Mouse (Mus musculus) spleen, embryonic (tissue): ENCODE measurements around the gene Lta.

Experiments used
- CTCF ChIA-PET: fragments of 350-600 bp; sonication (Branson Sonifier 250); formaldehyde crosslinking; loops from one replicate; lab custom pipeline; 2022; lab: Charles Lee

Lta gene

DNA sequence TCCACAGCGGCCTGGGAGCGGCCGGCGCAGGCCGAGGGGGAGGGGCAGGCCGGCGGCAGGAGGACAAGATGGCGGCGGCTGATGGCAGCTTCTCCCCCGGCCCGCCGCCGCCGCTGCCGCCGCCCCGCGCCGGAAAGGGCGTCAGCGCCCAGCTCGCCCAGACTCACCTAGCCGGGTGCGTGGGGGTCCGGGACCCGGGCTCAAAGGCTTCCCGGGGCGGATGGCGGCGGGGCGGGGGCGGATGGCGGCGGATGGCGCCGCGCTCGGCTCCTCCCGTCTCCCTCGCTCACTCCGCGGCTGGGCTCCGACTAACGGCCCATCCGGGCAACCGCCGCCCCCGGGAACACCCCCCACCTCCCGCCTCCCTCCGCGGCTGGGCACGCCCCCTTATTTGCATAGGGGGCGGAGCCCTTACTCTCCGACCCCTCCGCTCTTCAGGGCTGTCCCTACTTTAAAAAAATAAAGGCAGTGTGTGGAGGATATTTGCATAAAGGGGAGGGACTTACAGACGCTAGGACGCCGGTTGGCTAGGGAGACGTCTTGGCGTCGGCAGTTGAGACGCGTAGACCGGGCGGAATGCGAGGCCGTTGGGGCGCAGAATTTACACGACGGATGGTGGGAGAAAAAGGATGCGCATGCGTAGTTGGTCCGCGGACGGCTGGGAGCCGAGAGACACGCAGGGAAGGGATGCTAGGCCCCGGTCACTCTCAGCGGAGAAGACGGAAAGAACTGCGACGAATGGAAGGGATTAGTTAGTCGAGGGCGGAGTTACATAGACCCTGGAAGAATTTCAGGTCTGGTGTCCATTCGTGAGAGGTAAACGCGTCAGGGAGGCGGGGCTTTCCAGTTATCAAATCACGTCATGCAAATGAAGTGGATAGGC lies 40.3 kb downstream of the Lta start, which contains the start of gene Prrc2a:
Prrc2a (minus strand) TSS at position 330 of the 883 bp plus-strand sequence.
- CTCF ChIA-PET, result interaction anchor here (0.8 kb wide), 1 partner anchor 58 kb away, joined by 3 read pairs; no protein-coding TSS in a partner anchor

DNA sequence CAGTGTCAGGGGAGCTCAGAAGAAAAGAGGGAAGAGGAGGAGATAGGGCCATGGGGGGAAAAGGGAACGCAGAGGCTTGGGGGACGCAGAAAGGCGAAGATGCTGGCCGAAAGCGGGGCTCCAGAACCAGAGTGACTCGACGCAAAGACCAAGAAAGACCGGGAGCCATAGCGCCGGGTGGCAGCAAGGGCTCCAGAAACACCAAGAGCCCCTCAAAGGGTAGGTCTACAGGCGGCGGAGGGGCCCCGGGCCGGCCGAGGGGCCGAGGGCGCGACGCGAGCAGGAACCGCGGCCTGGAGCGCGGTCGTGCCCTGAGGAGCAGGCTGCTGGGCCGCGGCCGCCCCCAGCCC lies 41.0 kb downstream of the Lta start:
- CTCF ChIA-PET, result interaction anchor here (0.8 kb wide), 1 partner anchor 58 kb away, joined by 3 read pairs; no protein-coding TSS in a partner anchor

GRCm38 (mm10) chr17:35163326-35164081 lies 41.6 kb downstream of the Lta start:
- CTCF ChIA-PET, result interaction anchor here (0.8 kb wide), 1 partner anchor 57 kb away, joined by 3 read pairs; no protein-coding TSS in a partner anchor

GRCm38 (mm10) chr17:35162730-35163129 lies 42.4 kb downstream of the Lta start:
- CTCF ChIA-PET, result no interaction called here

DNA sequence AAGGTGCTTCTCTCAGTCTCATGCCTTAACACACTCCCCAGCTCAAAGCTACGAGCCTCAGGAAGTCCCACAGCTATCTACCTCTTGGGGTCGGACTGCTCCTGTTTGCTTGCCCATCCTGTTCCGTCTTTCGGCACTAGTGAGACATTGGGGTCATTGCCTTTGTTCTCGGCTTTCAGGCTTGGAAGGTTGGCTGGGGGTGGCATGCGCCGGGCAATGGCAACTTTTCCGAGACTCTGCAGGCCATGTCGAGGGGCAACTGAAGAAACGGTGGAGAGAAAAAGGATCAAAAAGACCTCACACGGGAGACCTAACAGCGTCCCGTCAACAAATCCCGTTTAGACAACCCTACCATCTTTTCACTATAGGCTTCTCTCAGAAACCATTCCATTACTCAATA lies 43.0 kb downstream of the Lta start:
- CTCF ChIA-PET, result no interaction called here

- CTCF ChIA-PET, result no interaction called here
Measured at GRCm38 (mm10) chr17:35161421-35161820, 43.7 kb downstream of the Lta start.

DNA sequence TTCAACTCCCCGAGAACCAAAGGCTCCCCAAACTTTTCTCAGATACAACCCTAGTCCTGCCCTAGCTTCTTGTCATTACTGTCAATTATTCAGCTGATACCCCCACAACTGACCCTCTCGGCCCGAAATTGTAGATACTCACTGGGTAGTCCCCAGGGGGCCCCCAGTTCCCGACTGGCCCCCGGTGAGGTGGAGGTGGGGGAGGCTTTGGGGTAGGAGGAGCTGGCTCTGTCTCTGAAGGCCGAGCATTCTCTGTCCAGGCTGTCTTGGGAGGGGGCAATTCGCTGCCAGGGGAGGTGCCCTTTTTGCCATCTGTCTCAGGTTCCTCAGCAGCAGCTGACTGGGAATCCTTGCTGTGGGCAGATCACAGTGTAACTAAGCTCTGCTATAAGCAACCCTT lies 45.5 kb downstream of the Lta start:
- CTCF ChIA-PET, result interaction anchor here (0.6 kb wide), 1 partner anchor 54 kb away, joined by 3 read pairs; no protein-coding TSS in a partner anchor

- CTCF ChIA-PET, result no interaction called here
Measured at GRCm38 (mm10) chr17:35158850-35159593, 46.1 kb downstream of the Lta start.

GRCm38 (mm10) chr17:35157661-35158175 lies 47.4 kb downstream of the Lta start:
- CTCF ChIA-PET, result no interaction called here

DNA sequence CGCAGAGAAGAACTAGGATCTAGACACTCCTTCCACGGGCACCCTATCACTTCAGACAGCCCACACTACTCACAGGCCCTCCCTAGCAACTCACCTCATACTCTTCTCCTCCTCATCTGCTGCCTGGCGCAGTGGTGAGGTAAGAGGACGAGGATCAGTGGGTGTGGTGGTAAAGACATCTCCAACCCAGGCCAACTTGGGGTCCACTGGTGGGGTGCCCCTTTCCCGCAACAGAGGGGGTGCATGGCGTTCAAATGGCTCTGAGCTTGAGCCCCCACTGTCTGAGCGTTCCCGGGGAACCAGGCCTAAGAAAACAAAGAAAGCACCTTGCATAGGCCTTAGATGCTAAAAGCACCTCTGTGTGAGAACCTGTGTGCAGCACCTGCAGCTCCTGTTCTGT lies 47.9 kb downstream of the Lta start:
- CTCF ChIA-PET, result no interaction called here

DNA sequence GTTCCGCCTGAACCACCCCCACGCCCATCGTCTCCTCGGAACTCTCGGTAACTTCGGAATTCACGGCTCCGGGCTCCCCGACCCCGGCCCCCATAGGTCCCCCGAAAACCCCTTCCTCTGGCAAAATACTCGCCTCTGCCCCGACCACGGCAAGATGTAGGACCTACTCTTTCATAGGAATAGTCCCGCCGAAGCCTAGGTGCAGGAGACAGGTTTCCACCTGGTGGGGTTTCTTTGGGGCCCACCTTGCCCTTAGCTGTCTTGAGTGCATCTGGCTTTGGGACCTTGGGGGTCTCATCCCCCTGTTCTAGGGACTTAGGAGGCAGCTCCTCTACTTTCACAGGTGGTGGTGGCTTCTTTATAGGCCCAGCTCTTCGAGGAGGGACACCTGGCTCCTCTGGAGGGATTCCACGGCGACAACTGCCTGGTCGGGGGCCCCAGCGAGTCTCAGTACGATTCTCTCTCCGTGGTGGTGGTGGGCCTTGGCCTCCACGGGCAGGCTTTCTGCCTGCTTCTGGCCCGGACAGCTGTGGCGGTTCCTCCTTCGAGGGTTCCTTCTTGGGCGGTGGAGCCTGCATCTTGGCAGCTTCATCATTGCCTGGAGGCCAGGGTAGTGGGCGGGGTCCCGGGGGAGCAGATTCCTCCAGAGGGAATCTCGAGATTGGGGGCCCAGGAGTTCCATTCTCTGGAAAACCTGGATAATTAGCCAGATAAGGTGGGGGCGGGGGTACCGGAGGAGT lies 48.5 kb downstream of the Lta start:
- CTCF ChIA-PET, result interaction anchor here (0.6 kb wide), 1 partner anchor 208 kb away, joined by 11 read pairs; no protein-coding TSS in a partner anchor

DNA sequence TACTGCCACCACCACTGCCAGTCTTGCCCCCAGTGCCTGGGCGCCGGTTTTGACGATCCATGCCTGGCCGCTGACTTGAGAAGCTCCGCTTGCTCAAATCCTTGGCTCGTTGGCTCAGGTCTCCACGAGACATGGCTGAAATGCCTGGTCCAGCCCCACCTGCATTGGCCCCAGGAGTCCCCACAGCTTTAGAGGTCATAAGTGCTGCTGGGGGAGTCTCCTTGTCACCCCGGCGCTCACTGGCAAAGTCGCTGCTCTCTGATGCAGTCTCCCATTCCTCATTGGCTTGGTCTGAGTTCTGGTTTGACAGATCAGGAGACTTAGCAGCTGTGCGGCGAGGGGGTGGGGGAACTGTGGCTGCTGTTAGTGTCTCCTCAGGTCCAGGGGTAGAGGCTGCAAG lies 49.7 kb downstream of the Lta start:
- CTCF ChIA-PET, result interaction anchor here (0.5 kb wide), 1 partner anchor 80 kb away, joined by 3 read pairs; the partner anchor contains the start of gene Nfkbil1

GRCm38 (mm10) chr17:35154616-35155015 lies 50.5 kb downstream of the Lta start:
- CTCF ChIA-PET, result interaction anchor here (0.6 kb wide), 1 partner anchor 17 kb away, joined by 3 read pairs; no protein-coding TSS in a partner anchor

- CTCF ChIA-PET, result no interaction called here
Measured at GRCm38 (mm10) chr17:35153931-35154330, 51.2 kb downstream of the Lta start.
